Mouse (Mus musculus): ENCODE measurements around the gene Scarb2.
"Not testable (repeated sequence)": the region's sequence is repeated elsewhere in the genome, so short reads cannot be mapped to it uniquely, and the experiment has no call there.

Gene Scarb2

DNA sequence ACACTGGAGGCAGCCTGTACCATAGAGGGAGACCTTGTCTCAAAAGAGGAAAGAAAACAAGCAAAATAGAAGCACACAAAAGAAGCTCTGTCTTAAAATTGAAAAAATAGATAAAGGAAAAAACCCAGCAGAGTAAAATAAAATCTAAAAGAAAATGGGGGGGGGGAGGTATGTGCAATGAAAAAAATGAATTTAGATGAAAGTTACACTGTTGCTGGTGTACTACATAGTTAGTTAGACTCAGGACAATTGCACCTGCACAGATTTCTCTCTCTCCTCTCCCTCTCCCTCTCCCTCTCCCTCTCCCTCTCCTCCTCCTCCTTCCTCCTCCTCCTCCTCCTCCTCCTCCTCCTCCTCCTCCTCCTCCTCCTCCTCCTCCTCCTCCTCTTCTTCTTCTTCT, at the start of gene Scarb2:
Scarb2 (minus strand) TSS at position 101 of the 400 bp plus-strand sequence.
- DNase-seq (ENCODE audit: extremely low read depth, low read depth, low spot score): no peak

DNA sequence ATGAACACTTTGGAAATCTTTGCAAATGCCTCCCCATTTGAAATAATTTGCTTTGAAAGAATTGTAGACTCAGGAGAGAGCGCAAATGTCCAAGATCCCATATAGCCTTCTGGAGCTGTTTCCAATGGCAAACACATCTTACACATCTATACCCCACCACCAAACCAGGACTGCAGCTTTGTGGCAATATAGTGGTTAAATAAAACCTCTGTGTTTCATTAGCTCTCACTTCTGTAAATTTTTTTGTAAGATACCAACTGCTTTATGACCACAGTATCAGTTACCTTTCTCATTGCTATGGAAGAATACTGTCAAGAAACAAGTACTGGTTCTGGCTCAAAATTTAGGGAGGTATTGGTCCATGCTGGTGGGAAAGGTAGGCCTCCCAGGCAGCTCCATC, 49.3 kb upstream of the Scarb2 start:
- DNase-seq (ENCODE audit: extremely low read depth, low read depth, low spot score): no peak

DNA sequence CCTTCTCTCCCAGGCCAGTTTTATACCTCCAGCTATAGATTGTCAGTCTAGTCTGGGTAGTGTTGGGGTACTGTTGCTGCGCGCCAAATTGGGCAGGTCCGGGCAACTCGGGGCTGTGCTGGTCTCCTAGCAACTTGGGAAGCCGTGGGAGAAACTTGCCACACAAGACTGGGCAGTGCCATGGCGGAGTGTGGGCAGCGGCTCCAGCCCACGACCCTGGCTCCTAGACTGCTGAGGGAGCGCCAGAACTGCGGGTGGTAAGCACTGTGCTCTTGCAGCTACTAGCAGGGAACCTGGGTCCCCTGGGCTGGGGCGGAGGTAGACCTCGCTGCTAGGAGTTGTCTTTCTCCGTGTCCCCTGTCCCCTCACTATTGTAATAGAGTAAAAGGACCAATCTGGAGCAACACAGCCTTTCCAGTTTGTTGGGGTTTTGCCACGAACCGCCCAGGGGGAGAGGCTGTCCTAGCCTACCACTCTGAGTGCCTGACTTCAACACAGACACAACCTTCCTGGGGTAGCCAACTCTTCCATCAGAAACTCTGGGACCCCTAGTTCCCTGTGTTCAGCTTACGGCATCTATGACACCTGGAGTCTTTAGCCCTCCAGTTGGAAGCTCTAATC, 48.4 kb upstream of the Scarb2 start, which contains the start of gene Fam47e:
Fam47e (plus strand) TSS at position 179 of the 621 bp plus-strand sequence.
- DNase-seq (ENCODE audit: extremely low read depth, low read depth, low spot score): peak; percentile 40

DNA sequence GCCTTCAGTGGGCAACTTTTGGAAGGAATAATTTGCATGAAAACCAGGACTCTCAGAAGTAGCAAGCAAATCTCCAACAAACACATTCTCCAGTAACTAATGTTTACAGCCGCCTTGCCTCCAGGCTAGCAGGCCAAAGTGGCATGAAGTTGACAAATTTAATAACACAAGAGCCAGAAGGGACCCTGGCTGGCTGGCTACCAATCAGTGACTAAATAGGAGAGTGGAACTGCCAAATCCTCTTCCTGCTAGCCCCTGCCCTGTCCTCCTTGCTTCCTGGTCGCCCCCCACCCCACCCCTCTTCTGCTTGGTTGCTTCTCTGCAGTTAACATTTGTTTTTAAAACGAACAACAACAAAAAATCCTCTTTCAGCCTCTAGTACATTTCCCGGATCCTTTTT, 47.8 kb upstream of the Scarb2 start:
- DNase-seq (ENCODE audit: extremely low read depth, low read depth, low spot score): no peak

DNA sequence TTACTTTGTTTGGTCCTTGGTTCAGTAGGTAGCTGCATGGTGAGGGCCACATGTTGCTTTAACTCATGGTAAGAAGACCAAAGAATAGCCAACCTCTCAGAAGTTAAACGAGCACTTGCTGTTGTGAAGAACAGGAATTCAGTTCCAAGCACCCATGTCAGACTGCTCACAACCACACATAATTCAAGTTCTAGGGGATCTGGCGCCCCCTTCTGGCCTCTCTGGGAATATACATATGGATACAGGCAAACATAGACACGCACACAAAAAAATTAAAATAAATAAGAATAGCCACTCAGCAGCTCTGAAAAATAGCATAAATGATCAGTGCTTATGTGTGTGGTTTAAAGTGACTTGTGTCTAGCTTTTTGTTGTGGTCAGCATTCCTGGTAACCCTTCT, 47.3 kb upstream of the Scarb2 start:
- no peak for DNase-seq (ENCODE audit: extremely low read depth, low read depth, low spot score)

DNA sequence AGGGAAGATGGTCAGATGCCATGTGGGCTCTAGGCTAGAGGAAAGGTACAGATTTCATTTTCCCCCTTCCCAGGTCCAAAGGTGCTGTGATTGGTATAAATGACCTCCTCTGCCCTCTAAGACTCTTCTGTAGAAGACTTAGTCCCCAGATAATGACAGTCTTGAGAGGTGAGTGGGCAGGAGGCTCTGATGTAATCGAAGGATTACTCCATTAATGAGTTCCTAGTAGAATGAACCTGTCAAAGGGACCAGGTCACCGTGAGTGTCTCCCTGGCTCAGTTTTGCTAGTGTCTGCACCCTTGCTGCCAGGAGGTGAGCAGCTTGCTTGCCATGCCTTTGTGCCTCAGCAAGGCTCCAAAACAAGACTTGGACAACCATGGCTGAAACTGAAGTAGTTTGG, 46.0 kb upstream of the Scarb2 start:
- peak; percentile 70 for DNase-seq (ENCODE audit: extremely low read depth, low read depth, low spot score)

DNA sequence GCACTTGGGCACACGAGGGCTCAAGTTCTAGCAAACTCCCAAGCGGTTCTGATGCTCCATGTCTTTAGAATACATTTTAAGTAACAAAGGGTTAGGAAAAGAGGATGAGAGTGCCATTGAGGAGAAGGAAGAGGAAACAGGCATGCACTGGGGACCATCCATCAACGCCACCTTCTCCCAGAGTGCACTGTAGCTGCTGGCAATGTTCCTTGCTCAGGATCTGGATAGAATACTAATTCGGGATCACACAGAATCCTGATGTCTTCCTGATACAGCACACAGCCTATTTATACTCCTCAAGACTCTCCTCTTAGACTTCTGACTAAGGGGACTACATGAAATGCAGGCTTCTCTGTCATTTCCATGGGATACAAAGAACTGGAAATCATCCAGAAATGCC, 33.1 kb upstream of the Scarb2 start:
- DNase-seq (ENCODE audit: extremely low read depth, low read depth, low spot score): no peak

DNA sequence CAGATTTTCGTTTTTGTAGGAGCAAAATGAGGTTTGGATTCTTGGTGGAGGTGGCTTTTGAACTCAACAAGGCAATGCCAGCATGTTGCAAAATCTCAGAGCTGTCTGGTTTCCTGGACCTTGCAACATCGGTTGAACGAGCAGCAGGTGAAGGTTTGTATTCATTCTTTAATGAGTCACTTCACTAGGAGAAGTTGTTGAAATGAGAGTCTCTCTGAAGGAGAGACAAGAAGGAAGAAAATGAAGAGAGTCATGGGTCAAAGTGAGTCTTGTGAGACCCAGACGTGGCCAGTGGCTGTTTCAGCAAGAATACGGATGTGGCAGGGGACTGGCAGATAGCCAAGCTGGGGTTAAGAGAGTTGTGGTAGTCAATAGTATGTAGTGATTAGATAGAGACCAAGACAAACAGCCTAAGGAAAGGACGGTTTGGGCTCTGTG, 18.2 kb upstream of the Scarb2 start:
- peak; percentile 71 for DNase-seq (ENCODE audit: extremely low read depth, low read depth, low spot score)

DNA sequence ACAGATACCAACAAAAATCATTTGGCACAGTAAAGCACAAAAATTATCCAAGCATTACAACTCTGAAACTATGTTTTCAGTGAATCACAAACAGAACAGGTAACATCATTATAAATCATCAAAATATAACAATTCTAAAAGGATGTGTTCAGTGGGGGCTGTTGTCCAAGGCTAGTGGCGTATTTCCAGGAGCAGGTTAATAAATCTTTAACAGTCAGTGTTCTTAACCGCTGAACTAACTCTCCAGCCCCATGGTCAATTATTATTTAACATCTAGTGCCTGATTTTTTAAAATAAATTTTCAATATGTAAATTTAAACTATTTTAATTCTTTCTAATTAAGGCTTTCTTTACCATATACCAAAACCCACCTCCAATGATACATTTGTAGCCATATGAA, 14.5 kb upstream of the Scarb2 start:
- not testable (repeated sequence) for DNase-seq (ENCODE audit: extremely low read depth, low read depth, low spot score)

DNA sequence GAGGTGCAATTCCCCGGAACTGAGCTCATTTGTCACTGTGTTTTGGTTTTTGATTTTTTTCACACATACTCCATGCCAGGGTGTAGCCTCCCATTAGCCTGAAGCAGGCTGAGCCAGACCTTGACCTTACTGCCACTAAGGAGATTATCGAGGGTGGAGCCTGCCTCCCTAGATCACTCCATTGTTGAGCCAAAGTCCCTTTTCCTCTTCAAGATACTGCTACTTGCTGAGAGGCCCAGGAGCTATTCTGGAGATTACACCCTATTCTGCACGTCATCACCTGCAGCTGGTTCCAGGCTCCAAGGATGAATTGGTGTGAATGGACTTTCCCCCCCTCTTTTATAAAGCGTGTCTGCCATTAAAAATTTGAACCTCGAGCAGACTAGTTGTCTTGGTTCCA, 5.4 kb upstream of the Scarb2 start:
- no peak for DNase-seq (ENCODE audit: extremely low read depth, low read depth, low spot score)

DNA sequence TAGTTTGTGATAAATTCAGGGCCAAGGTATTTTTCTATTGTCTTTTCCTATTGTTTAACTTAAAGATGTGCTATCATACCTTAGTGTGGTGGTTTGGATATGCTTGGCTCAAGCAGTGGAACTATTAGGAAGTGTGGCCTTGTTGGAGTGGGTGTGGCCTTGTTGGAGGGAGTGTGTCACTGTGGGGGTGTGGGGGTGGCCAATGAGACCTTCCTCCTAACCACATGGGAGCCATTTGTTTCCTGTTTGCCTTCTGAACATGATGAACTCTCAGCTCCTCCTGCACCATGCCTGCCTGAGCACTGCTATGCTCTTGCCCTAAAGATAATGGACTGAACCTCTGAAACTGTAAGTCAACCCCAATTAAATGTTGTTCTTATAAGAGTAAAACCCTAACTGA, 4.6 kb upstream of the Scarb2 start:
- DNase-seq (ENCODE audit: extremely low read depth, low read depth, low spot score): no peak

DNA sequence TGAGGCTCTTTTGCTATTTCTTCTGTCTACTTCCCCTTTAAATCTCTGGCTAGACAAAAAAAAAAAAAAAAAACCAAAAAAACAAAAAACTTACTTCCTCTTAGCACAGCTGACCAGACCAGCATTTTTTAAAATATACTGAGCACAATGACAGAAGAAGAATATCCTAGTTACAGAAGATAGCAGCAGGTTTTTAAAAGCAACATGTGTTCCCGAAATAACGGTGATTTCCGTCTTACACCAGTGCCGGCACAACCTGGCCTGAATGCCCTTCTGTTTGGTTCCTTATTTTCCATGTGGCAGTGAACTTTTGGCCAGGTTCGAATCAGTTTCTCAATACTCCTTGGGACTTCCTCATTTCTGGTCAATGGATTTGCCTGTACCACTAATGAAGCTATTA, 2.2 kb upstream of the Scarb2 start:
- no peak for DNase-seq (ENCODE audit: extremely low read depth, low read depth, low spot score)

DNA sequence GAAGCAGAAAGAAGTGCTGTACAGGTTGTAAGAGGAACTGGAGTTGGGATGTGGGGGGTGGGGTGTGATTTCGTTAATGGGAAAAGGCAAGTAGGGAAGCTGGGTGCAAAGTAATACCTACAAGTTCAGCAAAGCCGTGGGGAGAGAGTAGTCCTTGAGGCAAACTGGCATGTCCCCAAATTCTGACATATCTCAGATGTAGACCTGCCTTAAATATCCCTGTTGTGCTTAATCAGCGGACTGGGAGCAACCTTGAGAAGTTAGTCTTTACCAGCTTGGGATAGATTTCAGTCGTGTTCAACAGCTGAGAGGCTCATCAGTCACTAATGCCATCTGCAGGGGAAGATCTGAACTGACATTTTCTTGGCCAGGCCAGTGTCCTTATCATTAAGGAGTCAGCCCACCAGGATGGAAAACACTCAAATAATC, 318 bp downstream of the Scarb2 start:
- no peak for DNase-seq (ENCODE audit: extremely low read depth, low read depth, low spot score)

DNA sequence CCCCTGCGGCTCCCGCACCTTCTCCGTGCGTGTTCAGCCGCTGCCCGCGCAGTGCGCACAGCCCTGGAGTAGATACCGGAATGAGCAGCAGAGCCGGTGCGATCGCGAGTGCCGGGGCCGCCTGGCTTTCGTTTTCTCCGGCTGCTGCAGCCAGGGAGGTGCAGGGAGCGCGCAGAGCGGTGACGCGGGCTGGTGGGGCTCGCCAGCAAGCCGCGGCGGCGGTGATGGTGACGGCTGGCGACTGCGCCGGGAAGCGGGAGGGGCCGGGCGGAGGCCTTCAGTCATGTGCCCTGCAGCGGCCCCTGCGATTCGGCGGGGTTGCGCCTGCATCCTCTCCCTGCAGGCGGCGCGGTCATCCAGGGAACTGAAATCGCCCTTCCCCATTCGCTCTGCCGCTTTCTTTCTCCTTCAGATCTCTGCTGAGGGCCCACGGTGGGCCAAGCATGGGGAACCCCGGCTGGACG, 1.2 kb downstream of the Scarb2 start:
- DNase-seq (ENCODE audit: extremely low read depth, low read depth, low spot score): no peak

DNA sequence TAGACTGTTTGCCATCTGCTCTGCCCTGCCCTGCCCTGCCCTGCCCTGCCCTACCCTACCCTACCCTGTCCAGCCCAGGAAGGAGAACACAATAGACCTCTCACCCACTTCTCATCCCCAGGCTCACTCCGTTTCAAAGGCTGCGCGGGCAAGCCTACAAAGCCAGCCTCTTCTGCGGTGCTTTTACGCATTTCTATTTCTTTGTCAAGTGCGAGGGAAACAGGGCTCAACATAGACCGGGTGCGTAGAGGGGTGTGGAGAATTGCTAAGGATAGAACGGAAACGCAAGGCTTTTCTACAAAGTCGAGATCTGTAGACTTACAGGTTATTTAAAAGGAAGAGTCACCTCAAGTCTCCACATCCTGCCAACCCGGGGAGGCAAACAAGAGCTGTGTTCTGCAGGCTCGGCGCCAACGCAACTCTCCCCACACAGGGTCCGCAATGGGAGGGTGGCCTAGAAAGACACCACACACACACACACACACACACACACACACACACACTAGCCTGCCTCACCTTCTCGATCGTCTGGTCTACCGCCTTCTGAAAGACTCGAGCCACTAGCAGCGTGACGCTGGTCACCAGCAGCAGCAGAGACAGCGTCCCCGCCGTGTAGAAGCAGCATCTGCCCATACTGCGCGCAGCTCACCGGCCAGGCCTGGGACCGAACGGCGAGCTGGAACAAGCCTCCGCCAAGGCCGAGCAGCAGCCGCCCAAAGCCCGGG, 1.8 kb downstream of the Scarb2 start:
- DNase-seq (ENCODE audit: extremely low read depth, low read depth, low spot score): no peak

DNA sequence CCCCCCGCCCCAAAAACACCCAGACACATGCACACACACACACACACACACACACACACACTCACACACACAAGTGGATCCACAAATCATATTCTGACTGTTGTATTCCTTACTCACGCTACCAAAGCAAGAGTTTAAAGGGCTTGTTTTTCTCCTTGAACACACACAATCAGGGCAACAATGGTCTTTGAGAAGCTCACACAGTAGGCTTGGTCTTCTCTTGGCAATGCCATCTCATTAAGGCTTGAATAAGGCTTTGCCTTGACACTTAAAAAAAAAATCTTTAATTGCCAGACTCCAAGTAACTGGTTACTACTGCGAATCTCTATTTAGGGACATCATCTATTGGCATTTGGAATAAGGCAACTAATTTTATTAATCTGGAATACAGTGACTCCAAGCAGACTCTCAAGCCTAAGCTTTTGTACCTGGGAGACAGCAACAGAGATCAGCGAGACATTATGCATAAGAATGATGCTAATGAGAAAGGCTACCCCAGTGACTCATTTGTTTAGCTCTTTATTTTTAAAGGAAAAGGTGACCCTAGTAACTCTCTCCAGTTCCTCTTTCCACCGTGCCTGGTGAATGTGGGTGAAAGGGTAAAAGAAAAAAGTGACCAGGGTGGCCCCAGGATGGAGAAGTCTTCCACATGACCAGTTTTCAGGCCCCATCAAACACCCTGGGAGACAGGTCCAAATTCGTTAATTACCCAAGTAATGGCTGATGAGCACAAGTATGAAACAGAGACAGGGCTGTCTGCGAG, 2.6 kb downstream of the Scarb2 start:
- DNase-seq (ENCODE audit: extremely low read depth, low read depth, low spot score): no peak

DNA sequence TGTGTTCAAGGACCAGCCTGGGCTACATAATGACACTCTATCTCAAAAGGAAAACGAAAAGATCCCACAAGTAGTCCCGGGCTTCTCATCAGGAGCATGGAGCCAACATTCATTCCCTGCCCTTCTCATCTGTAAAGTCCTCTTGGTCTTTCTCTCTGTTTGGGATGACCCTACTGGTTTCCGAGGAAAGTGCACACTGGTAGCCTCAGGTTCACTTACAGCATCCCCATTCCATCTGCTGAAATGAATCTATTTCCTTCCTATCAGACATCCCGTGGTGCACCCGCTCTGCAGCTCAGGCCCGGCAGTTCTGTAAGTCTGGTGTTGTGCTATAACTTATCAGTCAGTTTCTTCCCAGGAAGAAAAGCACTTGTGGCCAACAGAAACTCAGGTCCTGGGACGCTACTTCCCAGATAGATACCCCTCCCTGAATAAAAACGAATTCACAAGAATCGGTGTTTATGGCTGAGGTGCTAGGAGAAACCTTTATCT, 3.2 kb downstream of the Scarb2 start:
- DNase-seq (ENCODE audit: extremely low read depth, low read depth, low spot score): no peak

DNA sequence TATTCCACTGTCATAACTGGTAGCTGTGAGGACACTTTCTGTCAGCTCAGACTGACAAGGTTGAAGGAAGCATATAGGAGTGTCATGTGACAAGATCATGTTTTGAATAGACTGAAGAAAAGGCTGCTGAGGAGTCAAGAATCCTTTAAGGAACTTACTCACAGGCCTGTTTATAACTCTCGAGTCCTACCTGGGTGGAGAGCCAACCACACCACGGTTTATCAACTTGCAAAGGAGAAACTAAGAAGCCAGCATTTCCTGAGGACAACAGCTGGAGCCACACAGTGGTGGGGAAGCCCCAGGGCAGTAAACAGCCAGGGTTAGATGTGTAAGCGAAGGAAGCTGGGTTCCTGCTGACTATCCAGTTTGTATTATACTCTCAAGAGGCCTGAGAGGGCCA, 7.3 kb downstream of the Scarb2 start:
- no peak for DNase-seq (ENCODE audit: extremely low read depth, low read depth, low spot score)

DNA sequence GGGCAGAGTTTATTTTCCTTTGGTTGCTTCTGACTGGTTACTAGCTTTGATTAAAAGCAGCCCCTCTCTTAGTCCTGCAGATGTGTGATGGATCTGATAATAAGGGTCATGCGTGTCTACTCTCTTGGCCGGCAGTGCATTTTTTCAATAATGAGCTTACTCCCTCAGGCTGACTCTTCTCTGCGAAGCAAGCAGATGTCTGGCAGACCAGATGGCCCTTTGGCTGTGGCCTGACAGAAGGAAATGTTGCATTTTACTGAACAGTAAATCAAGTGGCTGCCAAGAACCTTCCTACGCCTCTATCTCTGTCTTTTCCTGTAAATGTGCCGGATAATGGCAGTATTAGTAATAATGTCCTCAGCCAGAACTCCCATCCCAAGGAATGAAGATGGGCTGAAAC, 8.0 kb downstream of the Scarb2 start:
- DNase-seq (ENCODE audit: extremely low read depth, low read depth, low spot score): no peak

DNA sequence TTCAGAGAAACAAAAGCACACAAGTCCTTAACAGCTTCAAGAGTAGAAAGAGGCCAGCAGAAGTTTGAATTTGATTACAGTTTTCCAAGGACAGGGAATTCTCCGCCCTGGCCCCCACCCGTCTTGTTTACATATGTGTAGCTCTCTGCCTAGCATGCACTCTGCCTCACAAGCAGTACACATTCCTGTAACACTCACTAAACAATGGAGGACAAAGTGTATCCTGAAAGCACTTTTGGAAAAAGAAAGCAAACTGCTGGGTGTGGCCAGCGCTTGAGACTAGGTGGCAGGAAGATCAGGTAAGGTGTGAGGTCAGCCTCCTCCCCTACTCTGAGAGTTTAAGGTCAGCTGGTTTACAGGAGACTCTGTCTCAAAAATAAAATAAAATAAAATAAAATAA, 8.4 kb downstream of the Scarb2 start:
- no peak for DNase-seq (ENCODE audit: extremely low read depth, low read depth, low spot score)

DNA sequence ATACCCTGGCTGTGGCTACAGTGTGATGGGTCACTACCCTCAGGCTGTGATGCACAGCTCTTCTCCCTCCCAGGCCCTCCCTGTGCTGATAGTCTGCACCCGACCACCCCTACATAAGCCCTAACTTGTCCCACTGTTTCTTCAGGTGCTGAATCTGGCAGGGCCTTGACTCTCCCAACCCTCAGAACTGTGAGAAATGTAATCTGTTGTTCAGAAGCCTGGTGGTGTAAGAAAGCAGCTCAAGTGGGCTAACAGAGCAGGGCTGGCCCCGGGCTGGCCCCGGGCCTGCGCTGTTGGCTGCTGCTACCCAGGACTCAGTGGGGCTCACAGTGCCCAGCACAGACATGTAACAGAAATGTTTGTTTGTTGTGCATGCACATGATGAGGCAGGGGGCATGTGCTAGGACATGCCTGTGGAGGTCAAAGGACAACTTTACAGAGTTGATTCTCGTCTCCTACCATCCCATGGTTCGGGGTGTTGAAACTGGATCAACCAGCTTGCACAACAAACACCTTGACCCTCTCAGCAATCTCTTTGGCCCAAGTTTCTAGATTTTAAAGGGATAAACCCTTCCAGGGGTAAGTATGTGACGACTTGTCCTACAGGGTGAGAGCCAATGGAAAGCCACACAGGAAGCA, 10.7 kb downstream of the Scarb2 start:
- DNase-seq (ENCODE audit: extremely low read depth, low read depth, low spot score): no peak
